Mouse (Mus musculus) spleen, adult 2 months (tissue): ENCODE data around the gene Sirt5. TPM values are rescaled to one million over a fixed set of nuclear protein-coding genes. Genes with fewer than 3 reads are reported as not detected.

Experiments used
- DNase-seq, 2 experiments: peaks; one replicate each; pipeline versions ENCODE4 v3.0.0 to v3.0.0-alpha.2; 2012 to 2021; ENCODE audit warnings: low spot score in 2 of 2, low read depth in 1 of 2
- H3K27ac ChIP-seq: fragments of 200-500 bp; 2 replicates; pipeline ENCODE4 v1.5.1; 2012; ENCODE audit warnings: low read length, inconsistent platforms; ENCODE audit not compliant: insufficient read depth
- H3K27me3 ChIP-seq: fragments of 200-500 bp; 2 replicates; pipeline ENCODE4 v1.6.1; 2012; ENCODE audit warnings: mild to moderate bottlenecking, moderate library complexity, low read length, inconsistent platforms; ENCODE audit not compliant: control insufficient read depth, insufficient read depth
- H3K36me3 ChIP-seq: fragments of 200-500 bp; 2 replicates; pipeline ENCODE4 v1.6.1; 2012; ENCODE audit warnings: mild to moderate bottlenecking, low read length, inconsistent platforms; ENCODE audit not compliant: control insufficient read depth, insufficient read depth
- H3K4me1 ChIP-seq: fragments of 200-500 bp; 2 replicates; pipeline ENCODE4 v1.6.1; 2011; ENCODE audit warnings: inconsistent platforms; ENCODE audit not compliant: control insufficient read depth, insufficient read depth, insufficient read length
- H3K4me3 ChIP-seq: fragments of 200-500 bp; 2 replicates; pipeline ENCODE4 v1.5.1; 2011; ENCODE audit warnings: mild to moderate bottlenecking, inconsistent platforms; ENCODE audit not compliant: insufficient read depth, insufficient read length; ENCODE audit errors: extremely low read depth
- CTCF ChIP-seq: fragments of 200-500 bp; IDR thresholded peaks from 2 replicates; pipeline ENCODE4 v1.5.1; 2011; ENCODE audit warnings: mild to moderate bottlenecking, inconsistent platforms; ENCODE audit not compliant: insufficient read depth, insufficient read length, insufficient replicate concordance; ENCODE audit errors: extremely low read depth
- POLR2A ChIP-seq: fragments of 200-500 bp; IDR thresholded peaks from 2 replicates; pipeline ENCODE4 v1.6.1; 2011; ENCODE audit warnings: low read depth, low read length, inconsistent platforms
- WGBS: fragments of 180-500 bp; shearing (Covaris S2); methylation state at CpG from one replicate; pipeline ENCODE4 v1.1.7; 2018; 5-methylcytosine and 5-hydroxymethylcytosine counted together
- polyA plus RNA-seq: library from polyadenylated mRNA; depleted of rRNA; stranded (reverse); fragments of >200 nt; gene quantifications from 2 replicates; pipeline ENCODE4 v1.2.3, GENCODE M21; 2012; rRNA removed

Sirt5 gene
- polyA plus RNA-seq = 3.1 and 3.3 TPM in 2 replicates

DNA sequence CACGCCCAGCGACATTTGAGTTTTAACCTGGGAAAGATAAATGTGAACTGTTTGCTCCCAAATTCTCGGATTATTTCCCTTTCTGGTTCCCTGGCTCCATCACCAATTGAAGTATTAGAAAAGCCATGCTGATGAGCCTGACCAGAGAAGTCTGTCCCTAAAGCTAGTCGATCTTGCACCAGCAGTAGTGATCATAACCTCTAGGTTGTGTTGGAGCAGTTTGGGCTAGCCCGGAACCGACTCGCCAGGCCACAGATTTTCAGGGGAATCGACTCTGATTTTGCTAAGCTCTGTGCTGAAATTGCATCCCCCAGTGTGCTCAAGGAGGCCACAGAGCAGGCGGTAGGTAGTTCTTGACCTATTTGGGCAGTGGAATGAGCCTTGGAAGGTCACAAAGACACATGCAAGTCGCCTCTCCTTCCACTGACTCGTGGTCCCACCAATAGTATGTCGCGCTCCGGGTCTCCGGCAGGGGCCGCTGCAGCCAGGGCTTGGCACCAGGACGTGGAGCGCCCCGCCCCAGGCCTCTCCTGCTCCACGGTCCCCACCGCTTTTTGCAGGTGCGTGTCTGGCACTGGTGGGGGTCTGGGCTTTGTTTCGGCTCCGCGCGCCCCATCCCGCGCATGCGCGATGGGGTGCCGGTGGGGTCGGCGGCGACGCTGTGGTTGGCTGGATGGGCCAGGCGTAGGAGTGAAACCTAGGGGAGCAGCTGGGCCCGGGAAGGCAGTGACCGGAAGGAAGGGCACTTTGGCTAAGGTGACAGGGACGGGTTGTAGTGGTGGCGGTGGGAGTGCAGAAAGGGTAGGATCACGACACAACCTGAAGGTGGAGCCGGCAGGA lies at the start of gene Sirt5:
Gene Sirt5 (plus strand): TSS at position 512 of the 840 bp plus-strand sequence.
- DNase-seq = peak; percentile 59 to 89
- no peaks in the 10 kb centered on the region for H3K27me3 ChIP-seq
- no peaks in the 10 kb centered on the region for H3K36me3 ChIP-seq
- peak within 1 kb of the TSS; percentile 53 for H3K27ac ChIP-seq
- TF ChIP-seq POLR2A (no peak; the same call in 1 of the 2 replicates), CTCF (peak; percentile 93)
- H3K4me3 ChIP-seq = peak within 1 kb of the TSS; percentile 68
- 15% methylated on average over 42 of the region's 42 CpGs for WGBS
- no peaks in the 10 kb centered on the region for H3K4me1 ChIP-seq

DNA sequence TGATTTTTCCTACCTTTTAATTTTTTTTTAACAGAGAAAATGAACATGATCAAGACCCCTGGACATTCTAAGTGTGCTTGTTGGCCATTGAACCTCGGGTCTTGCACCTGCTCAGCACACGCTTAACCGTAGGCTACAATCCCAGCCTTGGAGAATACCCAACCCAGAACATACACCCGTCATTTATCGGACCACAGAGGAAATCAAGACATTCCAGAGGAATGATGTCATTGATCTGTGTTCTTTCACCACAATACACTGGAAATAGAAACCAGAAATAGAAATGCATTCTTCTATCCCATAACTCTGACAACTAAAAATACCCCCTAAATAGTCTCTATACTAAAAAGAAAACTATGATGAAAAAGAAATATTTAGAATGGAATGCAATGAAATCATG lies 47.9 kb upstream of the Sirt5 start:
- 88% methylated on average over 5 of the region's 5 CpGs for WGBS
- no peak overlapping the region for H3K4me3 ChIP-seq
- TF ChIP-seq POLR2A (no peak), CTCF (no peak)
- H3K36me3 ChIP-seq = no peaks in the 10 kb centered on the region
- H3K4me1 ChIP-seq = no peaks in the 10 kb centered on the region
- H3K27me3 ChIP-seq = no peaks in the 10 kb centered on the region
- no peak for DNase-seq
- H3K27ac ChIP-seq = no peak overlapping the region

DNA sequence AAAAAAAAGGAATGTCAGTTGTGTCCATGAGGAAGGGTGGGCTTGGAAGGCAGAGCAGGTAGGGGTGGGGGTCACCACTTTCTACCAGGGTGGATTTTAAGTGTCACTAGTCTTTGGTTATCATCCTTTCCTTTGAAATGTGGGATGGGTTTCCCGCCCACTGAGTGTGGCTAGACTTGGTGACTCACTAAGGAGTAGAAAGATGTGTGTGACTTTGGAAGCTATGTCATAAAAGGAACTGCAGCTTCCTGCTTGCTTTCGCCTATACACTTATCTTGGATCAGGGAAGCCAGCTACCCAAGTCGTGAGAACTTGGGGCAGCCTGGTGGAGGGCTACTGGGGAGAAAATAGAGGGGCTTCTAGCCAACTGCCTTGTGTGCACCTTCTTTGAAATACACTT lies 45.9 kb upstream of the Sirt5 start:
- Histone ChIP-seq H3K36me3 (no peaks in the 10 kb centered on the region), H3K4me1 (no peaks in the 10 kb centered on the region), H3K27ac (no peak overlapping the region), H3K4me3 (no peak overlapping the region), H3K27me3 (no peaks in the 10 kb centered on the region)
- WGBS = 49% methylated on average over 3 of the region's 3 CpGs
- no peak for DNase-seq
- TF ChIP-seq POLR2A (no peak), CTCF (no peak)

DNA sequence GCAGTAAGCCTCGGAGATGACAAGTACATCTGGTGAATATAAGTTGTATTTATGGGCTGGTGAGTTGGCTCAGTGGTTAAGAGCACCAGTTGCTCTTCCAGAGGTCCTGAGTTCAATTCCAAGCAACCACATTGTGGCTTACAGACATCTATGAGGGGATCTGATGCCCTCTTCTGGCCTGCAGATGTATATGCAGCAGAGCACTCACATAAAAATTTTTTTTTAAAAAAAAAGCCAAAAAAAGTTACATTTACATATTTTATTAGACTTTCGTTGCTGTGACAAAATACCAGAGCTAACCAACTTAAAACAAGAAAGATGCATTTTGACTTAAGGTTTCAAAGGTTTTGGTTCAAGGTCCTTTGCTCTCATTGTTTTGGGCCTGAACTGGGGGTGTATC lies 43.8 kb upstream of the Sirt5 start:
- no peaks in the 10 kb centered on the region for H3K36me3 ChIP-seq
- no peaks in the 10 kb centered on the region for H3K27me3 ChIP-seq
- DNase-seq = no peak
- no peak for TF ChIP-seq POLR2A
- TF ChIP-seq CTCF = no peak
- no peaks in the 10 kb centered on the region for H3K4me1 ChIP-seq
- 86% methylated on average over 2 of the region's 2 CpGs for WGBS
- no peak overlapping the region for H3K27ac ChIP-seq
- no peak overlapping the region for H3K4me3 ChIP-seq

DNA sequence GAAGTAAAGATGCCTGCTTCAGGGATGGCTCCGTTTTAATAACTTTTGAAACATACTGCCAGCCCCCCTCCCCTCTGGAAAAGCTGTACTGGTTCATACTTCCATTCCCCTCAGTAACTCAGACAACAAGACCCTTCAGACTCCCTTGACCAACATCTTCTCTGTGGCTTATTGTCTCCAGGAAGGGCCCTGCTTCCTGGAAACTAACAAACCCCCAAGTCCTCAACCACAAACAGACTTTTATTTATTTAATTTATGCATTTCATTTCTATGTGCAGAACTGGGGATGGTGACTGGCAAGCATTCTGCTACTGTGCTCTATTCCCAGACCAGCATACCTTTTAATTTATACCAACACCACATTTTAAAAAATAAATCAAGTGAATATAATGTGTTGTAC lies 39.9 kb upstream of the Sirt5 start:
- H3K36me3 ChIP-seq = no peaks in the 10 kb centered on the region
- 24% methylated on average over 1 of the region's 1 CpGs for WGBS
- DNase-seq = no peak
- no peak overlapping the region for H3K4me3 ChIP-seq
- no peaks in the 10 kb centered on the region for H3K27me3 ChIP-seq
- TF ChIP-seq POLR2A (no peak), CTCF (no peak)
- no peaks in the 10 kb centered on the region for H3K4me1 ChIP-seq
- H3K27ac ChIP-seq = no peak overlapping the region

DNA sequence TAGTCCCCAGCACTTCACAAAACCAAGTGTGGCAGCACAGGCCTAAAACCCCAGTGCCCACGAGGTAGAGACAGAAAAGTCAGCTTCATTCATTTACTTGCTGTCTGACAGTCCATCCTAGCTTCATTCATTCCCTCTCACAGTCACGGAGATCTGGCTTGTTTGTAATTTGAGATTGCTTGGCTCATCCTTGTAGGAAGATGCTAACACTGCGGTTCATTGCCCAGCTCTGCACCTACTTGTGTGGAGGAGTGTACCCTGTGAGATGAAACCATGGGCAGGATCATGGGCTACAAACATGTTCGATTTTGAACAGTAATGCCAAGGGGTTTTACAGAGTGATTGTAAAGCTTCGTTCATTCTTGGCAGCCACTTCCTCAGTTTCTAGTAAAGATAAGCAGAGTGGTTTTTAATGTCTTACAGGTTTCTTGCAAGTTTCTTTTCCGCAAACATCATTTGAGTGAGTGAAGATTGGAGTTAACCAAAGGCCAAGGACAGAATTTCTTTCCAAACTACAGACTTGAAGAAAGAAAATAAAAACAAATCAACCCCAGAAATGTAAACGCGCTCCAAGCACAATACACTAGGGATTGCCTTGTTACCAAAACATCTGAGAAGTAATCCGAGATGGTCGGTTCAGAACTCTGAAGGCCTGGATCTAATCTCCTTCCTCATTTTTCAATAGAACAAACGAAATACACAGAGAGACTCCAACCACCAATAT lies 33.4 kb upstream of the Sirt5 start:
- 60% methylated on average over 11 of the region's 11 CpGs for WGBS
- no peak overlapping the region for H3K4me3 ChIP-seq
- no peak for DNase-seq
- no peak overlapping the region for H3K27ac ChIP-seq
- no peak for TF ChIP-seq CTCF
- no peak for TF ChIP-seq POLR2A
- no peaks in the 10 kb centered on the region for H3K36me3 ChIP-seq
- H3K4me1 ChIP-seq = no peaks in the 10 kb centered on the region
- H3K27me3 ChIP-seq = no peaks in the 10 kb centered on the region

DNA sequence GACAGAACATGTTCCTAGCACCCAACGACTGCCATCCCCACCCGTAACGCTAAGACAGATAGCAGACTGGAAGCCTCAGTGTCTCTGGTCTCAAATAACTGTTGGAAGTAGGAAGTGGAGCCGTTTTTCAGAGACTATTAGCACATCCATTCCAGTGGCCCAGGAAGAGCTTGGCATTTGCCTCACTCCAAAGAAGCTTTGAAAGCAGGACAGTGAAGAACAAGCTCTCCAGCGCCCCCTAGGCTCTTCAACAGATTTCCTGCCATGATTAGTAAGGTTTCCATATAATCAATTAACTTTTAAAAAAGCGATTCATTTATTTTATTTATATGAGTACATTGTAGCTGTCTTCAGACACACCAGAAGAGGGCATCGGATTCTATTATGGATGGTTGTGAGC lies 32.7 kb upstream of the Sirt5 start:
- no peak overlapping the region for H3K4me3 ChIP-seq
- H3K27me3 ChIP-seq = no peaks in the 10 kb centered on the region
- TF ChIP-seq CTCF (no peak), POLR2A (no peak)
- no peaks in the 10 kb centered on the region for H3K36me3 ChIP-seq
- WGBS = 64% methylated on average over 7 of the region's 7 CpGs
- H3K4me1 ChIP-seq = no peaks in the 10 kb centered on the region
- peak; percentile 4 to 10 for DNase-seq
- H3K27ac ChIP-seq = no peak overlapping the region
